Comparison of ENCODE assay signal across 23 mouse cellular contexts in the genomic region with DNA sequence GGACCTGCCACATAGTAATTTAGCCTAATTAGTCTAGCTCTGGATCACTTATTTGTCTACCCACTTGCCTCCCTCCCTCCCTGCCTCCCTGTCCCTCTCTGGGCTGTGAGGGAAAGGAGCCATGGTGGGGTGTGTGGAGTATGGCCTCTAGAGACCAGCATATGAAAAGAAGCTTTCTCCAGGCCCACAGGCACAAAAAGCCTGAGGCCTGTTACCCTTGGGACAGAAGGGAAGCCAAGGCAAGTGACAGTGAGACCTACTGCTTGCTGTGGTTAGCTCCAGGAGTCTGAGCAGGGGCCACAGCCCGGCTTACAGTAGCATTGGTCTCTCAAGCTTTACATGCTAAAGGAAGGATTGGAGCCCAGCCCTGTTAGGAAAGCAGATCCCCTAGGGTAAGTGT.
"Had no signal": no experiment of that assay in that cellular context is flagged by ENCODE, and none has a peak within 500 bp of the region (broad histone marks: within the 10 kb centered on the region; RNA-seq: fewer than 3 reads in every experiment).

No protein-coding gene starts in this region.

- H3K9me3 ChIP-seq: heart, embryonic 12.5 days; hindbrain, embryonic 10.5 days; hindbrain, embryonic 12.5 days; intestine, embryonic 15.5 days; limb, embryonic 10.5 days; limb, embryonic 12.5 days; liver, embryonic 13.5 days; liver, embryonic 15.5 days had no signal

- H3K9ac ChIP-seq: heart, embryonic 12.5 days; hindbrain, embryonic 12.5 days; intestine, embryonic 15.5 days; limb, embryonic 12.5 days; liver, embryonic 13.5 days; liver, embryonic 15.5 days had no signal

- H3K4me3 ChIP-seq: heart, embryonic 12.5 days; hindbrain, embryonic 10.5 days; hindbrain, embryonic 12.5 days; intestine, embryonic 15.5 days; layer of hippocampus, adult 2 months; left cerebral cortex, adult 2 months; limb, embryonic 10.5 days; limb, embryonic 12.5 days; liver, embryonic 13.5 days; liver, embryonic 15.5 days had no signal

- H3K27me3 ChIP-seq: heart, embryonic 12.5 days; hindbrain, embryonic 12.5 days; intestine, embryonic 15.5 days; limb, embryonic 12.5 days; liver, embryonic 13.5 days; liver, embryonic 15.5 days had no signal

- ATAC-seq: hindbrain, embryonic 16.5 days; inflammation-experienced regulatory T-cells, adult 6 months; intestine, embryonic 15.5 days; intestine, postnatal 0 days had no signal

- DNase-seq: gastrocnemius, postnatal 14 days; heart, postnatal 10 days; heart, postnatal 4 days; kidney, adult 18-20 months; kidney, adult 8-10 months; kidney, postnatal 10 days; kidney, postnatal 25 days; kidney, postnatal 4 days; liver; liver, embryonic 13.5 days had no signal

- H3K27ac ChIP-seq: hindbrain, embryonic 10.5 days; hindbrain, embryonic 12.5 days; intestine, embryonic 15.5 days; layer of hippocampus, adult 2 months; left cerebral cortex, adult 2 months; limb, embryonic 10.5 days; limb, embryonic 12.5 days; liver, embryonic 13.5 days; liver, embryonic 15.5 days had no signal

- H3K4me2 ChIP-seq: heart, embryonic 12.5 days; hindbrain, embryonic 12.5 days; intestine, embryonic 15.5 days; limb, embryonic 12.5 days; liver, embryonic 11.5 days; liver, embryonic 13.5 days; liver, embryonic 15.5 days had no signal
